Mouse (Mus musculus) spleen, adult 18-20 months (tissue): ENCODE measurements at regions not wholly inside any gene's neighbourhood (a gene's known extent, or its start where the extent isn't known, plus 50 kb on each side); places are given as distances from the start of the nearest gene placed in this dataset.

Experiments used
- DNase-seq, 2 experiments: peaks; one replicate each; pipeline ENCODE4 v3.0.0; 2022; ENCODE audit warnings: mixed read lengths in 2 of 2

DNA sequence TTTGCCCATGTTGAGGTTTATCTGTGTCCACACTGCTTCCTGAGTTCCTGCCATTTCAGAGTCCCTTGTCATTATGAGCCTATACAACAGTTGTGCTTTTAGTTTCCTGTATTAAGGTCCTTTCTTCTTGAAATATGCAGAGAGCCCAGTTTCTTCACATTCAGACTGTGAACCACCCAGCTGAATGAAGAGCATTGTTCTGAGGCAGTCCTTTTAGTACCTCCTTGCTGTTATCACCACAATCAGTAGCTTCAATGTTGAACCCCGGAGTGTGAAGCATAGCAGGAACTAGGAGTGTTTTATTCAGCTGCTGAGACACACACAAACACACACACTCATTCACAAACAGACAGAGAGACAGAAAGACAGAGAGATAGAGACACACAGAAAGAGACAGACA lies 1452.1 kb downstream of the Gsdmc2 start:
- DNase-seq = no peak

DNA sequence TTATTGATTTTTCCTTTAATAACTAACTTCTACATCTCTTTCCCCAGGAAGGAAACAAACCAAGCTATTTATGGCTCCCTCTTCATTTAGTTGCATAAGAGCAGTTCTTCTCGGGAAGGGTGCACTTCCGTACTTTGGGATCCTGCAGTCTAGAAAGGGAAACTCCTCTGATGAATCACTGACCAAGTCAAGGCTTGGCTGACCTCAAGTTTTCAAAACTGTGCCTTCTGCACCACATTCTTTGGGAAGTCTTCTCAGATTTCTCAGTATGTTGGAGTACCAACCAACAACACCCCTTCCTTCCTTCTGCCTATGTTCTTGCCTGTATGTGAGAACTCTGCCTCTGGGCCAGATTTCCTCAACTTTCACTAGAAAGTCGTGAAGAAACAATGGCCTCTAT lies 1452.6 kb downstream of the Gsdmc2 start:
- no peak for DNase-seq

DNA sequence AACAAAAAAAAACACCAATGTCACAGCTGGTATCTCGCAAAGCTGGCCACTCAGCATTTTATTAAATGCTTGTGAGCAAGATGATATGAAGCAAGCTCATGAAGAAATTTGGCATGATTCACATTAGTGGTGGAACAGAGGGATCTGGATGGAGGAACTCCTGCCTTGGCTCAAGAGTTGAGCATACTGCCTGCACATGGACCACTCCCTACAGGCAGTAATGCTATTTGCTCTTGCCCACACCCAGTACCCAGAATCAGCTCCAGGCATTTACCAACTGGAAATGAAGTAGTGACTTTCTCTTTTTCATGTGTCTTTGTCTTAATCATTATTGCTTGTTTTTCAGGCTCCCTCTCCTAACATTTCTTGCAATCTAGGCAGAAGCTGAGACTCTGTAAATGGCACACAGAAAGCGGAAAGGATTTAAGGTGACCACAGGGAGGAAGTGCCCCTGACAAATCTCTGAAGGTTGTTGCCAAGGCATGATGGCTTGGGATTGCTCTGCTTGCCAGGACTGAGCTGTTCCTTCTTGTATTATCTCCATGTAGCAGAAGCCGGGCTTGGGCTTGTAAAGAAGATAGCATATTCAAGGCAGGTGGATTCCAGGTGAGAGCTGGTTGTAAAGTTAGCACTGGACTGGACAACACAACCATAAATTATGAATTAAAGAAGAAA lies 1455.4 kb downstream of the Gsdmc2 start:
- DNase-seq = no peak

DNA sequence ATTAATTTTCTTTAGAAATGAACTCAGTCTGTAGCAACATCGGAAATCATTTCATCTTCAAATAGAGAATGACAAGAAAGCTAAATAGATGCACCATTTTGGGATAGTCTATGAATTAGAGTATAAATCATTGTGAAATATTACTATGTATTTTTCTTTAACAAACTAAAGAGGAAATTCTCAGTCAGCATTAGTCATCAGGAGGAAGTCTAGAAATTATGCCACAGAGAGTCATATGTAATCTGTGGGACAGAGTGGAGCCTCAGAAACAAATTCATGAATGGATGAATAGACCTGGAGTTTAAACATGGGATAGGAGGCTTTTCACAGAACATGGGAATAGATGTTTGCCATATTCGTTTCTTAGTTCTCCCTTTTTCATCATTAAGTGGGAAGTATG lies 1459.4 kb upstream of the A1bg start:
- DNase-seq = no peak

DNA sequence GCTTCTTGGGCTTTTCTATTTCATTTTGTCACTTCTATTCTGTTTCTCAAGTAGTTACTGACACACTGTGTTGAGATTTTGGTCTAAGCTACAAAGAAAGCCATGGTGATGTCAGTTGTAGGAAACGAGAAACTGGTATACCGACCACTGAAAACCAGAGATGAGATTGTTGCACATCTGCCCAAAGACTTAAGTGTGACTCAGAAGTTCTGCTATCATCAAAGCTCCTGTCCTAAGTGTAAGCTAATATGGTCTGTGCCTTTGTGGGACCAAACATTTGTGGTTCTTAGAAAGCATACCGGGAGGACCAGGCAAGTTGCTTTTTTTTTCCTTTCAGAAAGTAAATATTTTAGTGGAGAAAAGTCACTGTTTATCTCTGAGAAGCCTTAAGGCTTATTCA lies 1451.8 kb upstream of the A1bg start:
- DNase-seq = no peak

DNA sequence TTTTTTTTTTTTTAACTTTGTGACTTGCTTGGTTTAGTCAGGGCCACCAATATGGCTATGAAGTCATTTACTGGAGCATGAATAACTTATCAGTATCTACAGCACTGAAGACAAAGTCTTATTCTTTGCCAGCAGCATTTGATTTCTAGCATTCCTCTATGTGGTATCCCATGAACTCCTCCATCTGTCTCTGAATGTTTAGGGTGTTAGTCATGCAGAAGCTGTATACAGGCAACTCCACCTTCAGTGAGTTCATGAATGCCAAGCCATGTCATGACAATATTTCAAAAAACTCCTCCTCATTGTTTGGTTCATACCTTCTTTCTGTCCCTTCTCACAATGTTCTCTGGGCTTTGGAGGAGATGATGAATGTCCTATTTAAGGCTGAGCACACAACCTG lies 1438.4 kb upstream of the A1bg start:
- DNase-seq = no peak

DNA sequence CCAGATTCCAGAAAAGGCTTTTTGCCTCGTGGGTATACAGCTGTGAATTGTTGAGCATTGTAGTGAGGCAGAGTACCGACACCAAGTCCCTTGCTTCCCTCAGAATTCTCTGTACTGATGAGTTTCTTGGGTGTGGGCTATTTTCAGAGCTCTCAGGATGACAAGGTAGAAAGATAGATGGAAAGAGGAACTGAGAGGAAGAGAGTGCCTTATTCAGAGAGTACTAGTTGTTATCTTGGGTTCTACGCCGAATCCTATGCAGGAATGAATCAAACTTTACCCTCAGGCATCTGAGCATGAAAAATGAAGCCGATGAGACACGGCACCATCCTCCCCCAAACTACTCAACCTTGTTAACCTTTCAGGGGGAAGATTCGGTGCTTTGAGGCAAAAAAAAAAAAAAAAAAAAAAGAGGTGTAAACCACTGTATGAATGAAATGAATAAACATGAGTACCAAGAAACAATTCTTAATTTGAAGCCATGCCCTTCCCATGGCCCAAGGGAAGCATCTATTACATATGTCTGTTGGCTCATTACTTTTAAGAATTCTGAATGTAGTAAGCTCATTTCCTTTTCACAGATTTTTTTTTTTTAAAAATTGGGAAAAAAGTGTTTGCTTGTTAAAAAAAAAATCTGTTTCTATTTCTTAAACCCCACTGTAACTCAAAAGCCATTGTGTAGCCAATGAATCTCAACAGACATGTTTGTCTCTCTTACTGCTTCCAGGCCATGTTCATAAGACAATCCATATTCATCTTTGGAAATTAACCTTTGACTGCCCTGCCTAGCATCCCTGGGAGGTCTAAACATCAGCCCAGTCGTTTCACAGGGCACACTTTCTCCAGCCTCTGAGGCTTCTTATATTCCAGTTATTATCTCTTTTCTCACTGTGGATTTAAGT lies 1435.8 kb upstream of the A1bg start:
- DNase-seq = no peak

DNA sequence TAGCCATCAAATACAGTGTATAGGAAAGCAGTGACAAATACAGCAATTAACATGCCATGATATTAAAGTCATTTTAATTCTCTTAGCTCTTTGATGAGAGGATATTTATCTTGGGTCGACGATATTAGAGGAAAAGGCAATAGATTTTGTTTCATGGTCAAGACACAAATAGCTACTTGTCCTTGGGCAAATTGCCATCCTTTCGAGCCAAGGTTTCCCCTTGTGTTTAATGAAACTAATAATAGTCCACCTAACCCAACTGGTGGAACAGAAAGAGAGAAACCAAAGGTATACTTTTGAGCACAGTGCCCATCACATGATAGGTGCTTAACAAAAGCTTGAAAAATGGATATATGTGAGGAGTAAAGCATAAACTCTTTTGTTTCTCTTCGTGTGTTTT lies 1431.0 kb upstream of the A1bg start:
- DNase-seq = no peak

DNA sequence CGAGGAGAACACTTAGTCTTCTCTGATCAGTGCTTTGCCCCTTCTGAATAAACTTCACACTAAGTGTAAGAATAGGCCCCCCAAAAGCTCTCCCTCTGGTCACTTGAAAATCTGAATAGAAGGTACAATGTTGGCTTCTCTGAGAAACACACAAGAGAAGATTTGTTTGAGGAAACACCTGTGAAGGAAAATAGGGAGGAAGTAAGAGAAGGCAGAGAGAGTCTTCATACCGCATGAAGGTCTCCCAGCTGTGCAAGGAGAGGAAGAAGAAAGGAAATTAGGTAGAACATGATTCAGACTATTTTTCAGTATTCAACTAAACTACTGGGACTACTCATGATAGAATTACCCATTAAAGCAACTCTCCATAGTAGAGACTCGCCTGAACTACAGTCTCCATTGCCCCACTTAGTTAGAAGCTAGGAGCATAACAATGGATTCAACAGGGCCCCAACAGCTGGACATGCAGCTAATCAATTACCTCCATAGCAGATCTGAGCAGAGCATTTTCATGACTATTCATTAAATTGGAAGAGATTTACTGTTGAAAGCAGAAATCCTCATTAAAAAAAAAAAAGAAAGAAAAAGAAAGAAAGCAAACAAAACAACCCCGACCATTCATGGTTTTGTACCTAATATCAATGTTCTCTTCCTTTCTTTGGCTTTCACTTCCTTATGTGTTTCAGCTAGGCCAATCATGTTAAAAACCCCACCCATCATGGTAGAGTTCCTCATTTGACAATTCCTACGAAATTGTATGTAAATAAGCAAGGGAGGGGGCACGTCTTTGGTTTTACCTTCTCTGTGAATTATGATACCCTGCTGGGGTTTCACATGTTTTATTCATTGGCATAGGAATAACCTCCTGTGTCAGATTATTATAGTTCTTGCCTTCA lies 1428.3 kb upstream of the A1bg start:
- no peak for DNase-seq

DNA sequence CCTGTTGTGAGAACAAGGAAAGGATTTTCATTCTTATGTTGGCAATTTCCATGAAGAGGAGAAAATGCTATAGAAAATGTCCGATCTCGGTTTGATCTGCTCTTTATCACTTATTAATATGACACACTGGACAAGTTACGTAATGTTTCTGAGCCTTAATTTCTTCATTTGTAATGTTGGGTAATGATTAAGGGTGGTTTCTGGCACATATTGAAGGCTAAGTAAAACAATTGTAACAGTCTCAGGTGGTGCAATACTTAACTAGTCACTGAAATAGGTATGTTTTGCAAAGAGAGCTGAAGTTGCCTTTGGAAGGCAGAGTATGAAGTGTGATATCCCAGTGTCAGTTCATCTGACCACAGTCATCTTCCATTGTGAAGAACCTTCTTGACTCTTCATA lies 1427.2 kb upstream of the A1bg start:
- no peak for DNase-seq

DNA sequence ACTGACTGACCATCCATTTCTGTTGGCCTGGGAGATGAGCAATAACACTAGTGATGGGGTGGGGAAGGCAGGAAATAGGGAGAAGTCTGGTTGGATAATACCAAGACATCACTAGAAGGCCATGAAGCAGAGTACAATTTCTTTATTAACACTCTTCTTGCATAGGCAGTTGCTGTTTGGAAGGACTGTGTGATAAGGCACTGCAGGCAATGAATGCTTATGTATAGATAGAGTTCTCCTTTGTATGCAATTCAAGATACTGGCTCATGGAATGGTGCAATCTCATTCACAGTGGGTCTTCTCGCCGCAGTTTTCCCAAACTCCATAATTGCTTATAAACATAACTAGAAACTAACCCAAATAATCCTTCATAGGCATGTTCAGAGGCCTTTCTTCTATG lies 1426.1 kb upstream of the A1bg start:
- no peak for DNase-seq

DNA sequence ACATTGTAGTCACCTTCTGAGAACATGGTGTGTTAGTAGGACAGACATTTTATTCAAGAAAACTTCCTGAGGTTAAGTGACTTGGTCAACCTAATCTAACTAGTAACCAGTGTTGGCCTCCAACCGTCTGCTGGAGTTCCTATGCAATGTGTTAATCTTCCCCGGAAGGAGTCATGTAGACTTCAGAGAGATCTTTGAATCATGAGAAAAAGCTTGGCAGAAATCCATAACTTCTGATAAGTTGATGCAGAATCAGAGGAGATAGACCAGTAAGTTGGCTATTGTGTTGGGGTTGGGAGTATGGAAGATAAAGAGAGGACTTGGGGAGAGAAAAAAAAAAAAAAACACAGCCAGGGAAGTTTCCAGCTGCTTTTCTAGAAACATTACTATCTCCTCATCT lies 1424.9 kb upstream of the A1bg start:
- DNase-seq = no peak

DNA sequence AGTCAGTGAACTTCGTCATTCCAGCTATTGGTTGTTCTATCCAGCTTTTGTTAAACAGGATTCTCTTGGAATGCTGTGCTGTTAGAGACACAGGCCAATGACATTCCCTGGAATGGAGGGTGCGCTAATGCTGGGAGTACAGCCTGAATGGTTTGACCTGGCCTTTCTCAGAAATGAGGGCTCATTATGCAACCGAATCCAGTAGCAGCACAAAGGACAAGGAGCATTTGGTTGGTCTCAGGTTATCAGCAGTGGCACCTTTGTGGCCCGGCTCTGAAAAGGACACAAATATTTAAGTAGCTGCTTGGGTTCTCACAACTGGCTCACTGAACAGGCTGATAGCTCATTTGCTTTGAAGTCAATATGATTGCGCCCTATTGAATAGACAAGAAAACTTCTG lies 1423.1 kb upstream of the A1bg start:
- DNase-seq = no peak

DNA sequence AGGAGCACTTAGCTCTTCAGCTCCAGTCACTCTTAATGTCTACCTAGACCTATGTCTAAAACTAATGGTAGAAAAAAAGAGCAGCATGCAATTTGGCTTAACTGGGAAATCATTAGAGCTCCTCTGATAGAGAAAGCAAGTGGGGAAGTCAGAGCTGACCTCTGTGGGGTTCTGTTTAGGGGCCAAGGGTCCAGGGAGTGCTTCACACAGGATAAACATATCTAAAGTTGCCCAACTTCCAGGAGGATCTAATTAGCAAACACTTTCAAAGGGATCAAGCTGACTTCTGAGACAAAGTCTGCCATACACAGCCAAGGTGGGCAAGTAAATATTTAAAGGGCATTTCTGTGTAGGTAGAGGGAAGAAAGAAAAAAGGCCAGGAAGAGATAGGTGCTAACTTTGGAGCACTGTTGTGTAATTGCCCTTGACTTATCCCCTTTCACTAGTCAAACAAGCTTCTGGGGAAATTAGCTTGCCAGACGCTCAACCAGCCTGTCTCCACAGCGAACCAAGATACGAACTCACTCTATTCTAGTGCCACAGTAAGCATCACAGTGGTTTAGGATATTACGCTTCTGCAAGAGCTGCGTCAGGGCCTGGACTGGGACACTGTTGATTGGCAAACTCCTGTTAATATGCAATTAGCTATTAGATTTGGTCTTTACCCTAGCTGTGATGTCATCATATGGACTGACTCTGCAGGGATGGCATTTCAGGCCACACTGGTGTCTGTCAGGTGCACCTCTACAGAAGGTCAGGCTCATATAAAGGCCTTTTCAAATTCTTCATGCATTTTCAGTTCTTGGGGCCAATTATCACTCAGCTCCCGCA lies 1413.9 kb upstream of the A1bg start:
- no peak for DNase-seq

DNA sequence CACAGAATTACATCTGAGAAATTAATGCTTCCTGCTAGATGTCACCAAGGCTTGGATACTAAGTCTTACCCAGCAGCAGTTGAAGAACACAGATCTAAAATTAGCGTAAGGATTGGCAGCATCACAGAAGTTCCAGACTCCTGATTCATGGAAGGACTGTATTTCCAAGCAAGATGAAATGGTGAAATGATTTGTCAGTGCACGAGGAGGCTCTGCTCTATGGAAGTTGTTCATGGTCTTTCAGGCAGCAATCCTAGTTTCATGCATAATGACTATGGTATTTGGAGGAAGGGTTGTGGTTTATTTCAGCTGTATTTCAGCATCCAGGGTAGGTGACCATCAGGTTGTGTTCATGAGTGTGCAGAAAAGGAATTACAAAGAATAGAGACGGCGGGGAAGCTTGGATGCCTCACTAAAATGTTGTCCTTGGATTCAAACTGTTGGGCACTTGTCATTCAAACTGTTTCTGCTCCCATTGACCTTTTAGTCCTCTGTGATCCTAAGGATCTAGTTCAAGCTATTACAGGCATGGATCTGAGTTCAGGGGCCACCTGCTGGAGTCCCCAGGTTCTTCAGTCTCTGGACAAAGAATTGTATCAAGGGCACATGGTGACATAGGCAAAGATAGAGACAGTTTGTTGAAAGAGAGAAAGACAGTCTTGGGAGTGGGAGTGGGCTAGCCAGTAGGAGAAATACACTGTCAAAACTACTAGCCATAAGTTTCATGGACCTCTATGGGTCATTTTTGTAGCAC lies 1411.6 kb upstream of the A1bg start:
- no peak for DNase-seq

DNA sequence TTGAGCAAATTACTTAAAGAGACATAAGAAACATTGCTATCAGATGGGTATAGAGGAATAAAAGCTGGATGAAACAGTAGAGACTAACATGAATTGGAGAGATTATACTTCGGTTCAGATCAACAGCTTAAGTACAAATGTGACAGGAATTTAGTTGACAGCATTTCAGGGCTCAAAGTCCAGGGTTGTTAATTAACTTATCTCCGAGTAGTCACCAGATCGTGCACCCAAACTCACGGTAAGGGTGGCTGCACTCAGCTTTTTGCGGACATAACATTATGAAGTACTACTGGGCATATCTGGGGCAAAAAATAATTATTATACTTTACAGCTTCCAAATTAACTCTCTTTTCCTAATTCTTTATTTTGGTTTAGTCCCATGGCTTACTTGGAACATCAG lies 1409.3 kb upstream of the A1bg start:
- DNase-seq = no peak

DNA sequence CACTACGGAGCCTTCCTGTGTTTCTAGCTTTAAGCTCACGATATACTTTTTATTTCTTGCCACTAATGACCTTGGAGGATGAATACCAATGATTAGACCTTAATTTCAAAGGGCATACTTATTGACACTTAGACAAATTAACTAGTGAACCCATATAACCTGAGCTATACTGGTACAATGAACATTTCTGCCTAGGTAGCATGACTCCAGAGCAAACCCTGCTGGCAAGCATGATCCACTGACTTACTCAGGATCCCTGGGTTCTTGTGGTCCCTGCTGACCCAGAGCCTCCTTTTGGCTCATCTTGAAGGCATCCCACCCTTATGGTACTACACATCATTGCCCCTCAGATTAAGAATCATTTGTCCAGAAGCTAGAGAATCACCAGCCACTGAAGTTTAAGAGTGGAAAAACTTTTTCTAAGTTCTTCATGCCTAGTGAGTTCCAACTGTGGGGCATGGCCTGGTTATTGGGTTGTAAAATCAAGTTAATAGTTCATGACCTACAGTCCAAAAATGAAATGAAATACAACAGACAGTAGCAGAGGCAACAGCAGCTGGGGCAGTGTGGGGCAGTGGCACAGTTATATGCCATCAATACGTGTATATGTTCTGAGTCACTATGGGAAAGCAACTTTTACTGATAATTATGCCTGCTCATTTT lies 1408.5 kb upstream of the A1bg start:
- DNase-seq = no peak

DNA sequence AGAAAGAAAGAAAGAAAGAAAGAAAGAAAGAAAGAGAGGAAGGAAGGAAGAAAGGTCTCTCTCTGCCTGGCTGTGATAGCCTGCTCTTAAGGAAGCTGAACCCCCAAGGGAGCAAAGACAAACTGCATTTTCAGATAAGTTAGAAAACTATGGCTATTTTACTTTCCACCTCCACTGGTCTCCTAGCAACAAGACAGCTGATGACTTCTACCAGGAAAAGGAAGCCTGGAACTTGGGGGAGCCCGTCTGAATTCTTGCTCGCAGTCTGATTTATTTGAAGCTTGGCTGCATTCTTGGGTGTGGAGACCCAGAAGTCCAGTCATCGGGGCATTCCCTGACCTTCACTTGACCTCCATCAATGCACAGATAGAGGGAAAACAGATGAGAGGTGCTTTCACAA lies 1406.1 kb upstream of the A1bg start:
- no peak for DNase-seq

DNA sequence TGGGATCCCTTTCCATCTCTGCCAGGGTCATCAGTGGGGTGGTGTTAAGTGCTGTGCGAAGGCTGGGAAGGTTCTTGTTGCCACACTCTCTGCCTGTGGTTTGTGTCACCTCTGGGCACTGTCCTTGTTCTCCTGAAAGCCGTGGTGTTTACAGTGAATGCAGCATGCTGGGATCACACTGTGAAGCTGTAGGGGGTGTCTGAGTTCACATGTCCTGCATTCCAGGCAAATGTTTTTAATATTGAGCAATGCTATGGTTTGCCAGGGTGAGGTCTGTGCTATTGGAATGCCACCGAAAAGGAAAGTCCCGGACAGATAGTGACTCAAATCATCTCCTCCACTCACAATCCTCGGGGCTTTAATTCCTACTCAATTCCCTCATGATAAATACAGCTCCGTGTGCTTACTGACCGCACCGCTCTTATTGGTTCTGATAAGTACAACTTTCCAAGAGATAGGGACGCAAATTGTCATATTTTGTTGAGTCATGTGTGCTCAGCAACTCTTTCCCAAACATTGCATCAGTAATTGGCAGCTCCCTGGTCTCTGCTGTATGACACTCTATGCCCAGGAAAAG lies 1405.6 kb upstream of the A1bg start:
- DNase-seq = no peak

DNA sequence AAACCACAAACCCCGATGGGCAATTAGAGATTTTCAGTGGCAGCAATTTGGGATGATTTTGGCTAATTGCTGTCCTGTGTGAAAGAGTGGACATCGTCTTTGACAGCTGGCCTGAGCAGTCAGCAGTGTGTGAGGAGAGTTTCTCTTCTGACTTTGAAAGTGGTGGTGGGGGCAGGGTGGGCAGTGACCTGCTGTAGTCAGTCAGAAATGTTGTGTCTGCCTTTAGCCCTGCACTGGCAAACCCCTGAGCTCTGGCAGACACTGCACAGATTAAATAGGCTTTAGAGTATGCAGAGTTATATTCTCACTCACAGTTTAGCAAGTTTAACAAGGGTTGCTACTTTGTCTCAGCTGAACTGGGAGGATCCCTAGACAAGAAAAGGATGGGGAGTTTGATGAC lies 1404.7 kb upstream of the A1bg start:
- no peak for DNase-seq

DNA sequence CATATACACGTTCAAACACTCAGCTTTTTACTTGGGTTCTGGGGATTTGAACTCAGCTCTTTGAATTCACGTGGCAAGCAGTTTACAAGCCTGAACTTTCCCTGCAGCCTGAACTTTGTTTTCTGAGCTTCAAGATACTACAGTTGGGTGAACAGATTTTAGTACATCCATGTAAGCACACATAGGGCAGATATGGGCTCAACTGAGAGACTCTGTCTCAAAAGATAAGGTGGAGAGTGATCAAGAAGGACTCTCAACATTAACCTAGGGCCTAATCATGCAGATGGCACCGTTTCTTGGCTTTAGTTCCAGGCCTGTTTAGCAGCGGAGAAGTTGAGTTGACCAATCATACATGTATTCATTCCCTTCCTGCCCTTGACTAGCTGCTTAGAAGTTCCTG lies 1403.7 kb upstream of the A1bg start:
- no peak for DNase-seq
